Mouse (Mus musculus) retina, embryonic 14.5 days (tissue): ENCODE results near the gene Fam19a1.
A peak's percentile ranks its signal among the peaks of the same experiment; 100 is the strongest.

Source experiments
- DNase-seq: peaks from one replicate; pipeline ENCODE4 v3.0.0-alpha.2; 2015; ENCODE audit warnings: low spot score

The Fam19a1 gene

GRCm38 (mm10) chr6:96258651-96259050 lies 145.7 kb downstream of the Fam19a1 start:
- DNase-seq = no peak

GRCm38 (mm10) chr6:96266456-96266855 lies 153.5 kb downstream of the Fam19a1 start:
- DNase-seq = no peak

DNA sequence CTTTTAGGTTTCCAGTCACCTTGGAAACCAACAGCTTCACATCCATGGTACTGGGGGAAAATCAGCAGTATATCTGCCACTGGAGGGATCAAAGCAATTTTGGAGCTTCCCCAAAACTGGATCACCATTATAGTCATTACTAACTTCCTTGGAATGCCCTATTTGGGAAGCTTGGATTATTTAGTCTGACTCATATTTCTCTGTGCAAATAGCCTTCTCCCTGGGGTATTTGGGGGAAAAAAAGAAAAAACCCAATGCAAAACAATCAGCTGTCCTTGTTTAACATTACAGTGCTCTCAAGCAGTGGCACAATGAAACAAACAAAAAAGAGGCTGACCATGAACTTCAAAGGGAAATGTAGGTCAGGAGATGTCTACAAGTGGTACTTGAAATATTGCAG lies 155.8 kb downstream of the Fam19a1 start:
- no peak for DNase-seq

DNA sequence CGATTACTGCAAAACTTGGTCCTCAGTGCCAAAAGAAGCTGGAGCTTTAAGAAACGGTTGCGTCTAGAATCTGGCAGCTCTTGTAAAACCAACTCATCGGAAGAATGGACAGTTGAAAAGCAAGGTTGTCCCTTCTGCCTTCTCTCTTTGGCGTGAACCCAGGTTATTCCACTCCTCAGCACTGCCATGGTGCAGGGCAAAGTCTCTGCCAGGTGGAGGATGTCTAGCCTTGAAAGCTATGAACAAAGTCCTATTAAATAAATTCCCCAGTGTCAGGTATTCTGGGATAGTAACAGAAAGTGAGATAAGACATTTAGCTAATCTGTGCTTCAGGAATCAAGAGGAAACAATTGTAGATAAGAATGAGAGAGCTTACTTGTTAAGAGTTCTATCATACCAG lies 157.5 kb downstream of the Fam19a1 start:
- DNase-seq = no peak

GRCm38 (mm10) chr6:96283731-96284130 lies 170.8 kb downstream of the Fam19a1 start:
- DNase-seq = no peak

DNA sequence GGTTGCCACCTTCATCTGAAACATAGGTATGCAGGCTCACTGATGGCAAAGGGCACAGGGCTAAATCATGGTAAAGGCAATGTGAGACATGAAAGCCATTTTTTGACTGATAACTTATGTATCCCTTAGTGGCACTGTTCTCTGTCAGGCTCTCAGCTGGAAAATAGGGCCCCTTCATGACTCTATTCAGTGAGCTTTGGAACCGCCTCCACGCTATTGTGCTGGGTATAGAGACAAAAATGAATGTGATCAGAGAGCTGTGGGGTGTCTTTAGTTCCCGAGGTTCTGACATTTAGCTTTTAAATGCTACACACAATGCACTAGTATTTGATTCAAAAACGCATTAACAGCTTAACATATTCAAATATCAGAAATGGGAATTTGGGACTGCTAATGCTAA lies 171.6 kb downstream of the Fam19a1 start:
- no peak for DNase-seq

- DNase-seq = peak; percentile 67
Observed at GRCm38 (mm10) chr6:96286276-96286675, 173.3 kb downstream of the Fam19a1 start.

GRCm38 (mm10) chr6:96287377-96287776 lies 174.4 kb downstream of the Fam19a1 start:
- no peak for DNase-seq

DNA sequence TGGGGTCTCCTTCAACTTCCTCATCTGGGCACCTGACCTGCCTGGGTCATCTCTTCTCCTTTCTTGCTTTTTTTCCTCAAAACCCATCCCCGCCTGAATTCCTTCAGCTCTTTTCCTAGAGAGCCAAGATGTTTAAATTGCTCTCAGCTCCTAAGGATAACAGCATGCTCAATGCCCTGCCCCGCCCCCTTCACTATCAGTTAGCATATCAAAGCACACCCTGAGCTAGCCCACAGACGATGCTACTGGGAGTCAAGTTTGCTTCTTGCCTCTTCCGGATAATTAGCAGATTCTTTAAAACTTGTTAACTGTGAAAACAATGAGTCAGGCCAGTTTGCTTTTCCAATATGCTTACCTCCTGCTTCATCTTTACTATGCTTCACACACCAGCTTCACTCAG lies 176.7 kb downstream of the Fam19a1 start:
- DNase-seq = no peak

DNA sequence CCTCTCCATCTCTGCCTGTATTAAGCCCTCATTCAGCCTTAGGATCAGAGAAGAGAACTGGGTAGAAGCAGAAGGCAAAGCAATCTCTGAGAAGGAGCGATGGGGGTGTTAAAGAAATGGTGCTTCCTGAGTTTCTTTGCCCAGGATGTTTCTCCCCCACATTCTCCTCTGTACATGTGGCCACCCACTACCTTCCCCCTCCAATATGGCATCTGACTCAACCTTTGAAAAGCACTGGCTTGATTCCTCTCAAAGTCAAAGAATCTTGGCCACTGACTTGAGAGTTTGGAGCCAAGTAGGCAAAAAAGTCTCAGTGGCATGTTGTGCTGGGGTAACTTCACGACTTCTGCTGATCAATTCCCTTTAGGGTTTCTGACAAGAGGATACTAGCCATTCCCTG lies 234.5 kb downstream of the Fam19a1 start:
- DNase-seq = no peak

GRCm38 (mm10) chr6:96349446-96350025 lies 236.6 kb downstream of the Fam19a1 start:
- DNase-seq = no peak

GRCm38 (mm10) chr6:96369544-96369943 lies 256.6 kb downstream of the Fam19a1 start:
- DNase-seq = no peak

- no peak for DNase-seq
Observed at GRCm38 (mm10) chr6:96372848-96373247, 259.9 kb downstream of the Fam19a1 start.

DNA sequence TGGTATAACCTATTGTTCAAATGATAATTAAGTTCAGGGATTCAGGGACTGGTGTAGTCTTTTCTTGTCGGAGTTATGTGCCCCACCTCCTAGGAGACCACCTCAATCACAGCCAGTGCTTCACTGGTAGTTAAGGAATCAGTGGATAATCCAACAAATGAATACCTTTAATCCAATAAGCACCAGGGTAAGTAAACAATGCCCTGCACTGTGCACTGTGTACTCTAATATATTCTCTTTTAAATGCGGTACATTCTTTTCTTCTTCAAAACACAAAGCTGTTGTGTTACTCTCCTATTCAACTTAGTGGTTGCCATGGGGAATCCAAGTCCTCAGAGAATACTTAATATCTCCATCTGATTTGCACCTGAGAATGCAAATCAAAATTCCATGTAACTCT lies 260.3 kb downstream of the Fam19a1 start:
- no peak for DNase-seq

DNA sequence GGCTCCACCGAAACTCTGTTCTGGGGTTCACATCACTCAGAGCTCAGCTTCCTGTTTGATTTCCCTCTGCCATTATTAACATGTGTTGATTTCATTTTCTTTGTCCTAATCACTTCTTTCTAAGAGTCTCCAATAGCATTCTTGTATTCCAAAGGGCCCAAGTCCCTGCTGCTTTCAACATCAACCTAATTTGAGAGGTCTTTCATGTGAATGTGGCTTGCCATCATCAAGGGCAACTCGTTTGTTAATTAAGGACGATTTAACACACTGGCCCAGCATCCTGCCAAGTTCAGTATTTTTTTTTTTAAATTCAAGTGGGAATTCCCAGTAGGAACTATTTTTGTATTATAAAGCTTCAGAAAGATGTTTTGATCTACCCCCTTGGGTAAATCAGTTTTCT lies 263.8 kb downstream of the Fam19a1 start:
- no peak for DNase-seq

GRCm38 (mm10) chr6:96379229-96379628 lies 266.3 kb downstream of the Fam19a1 start:
- DNase-seq = peak; percentile 39

DNA sequence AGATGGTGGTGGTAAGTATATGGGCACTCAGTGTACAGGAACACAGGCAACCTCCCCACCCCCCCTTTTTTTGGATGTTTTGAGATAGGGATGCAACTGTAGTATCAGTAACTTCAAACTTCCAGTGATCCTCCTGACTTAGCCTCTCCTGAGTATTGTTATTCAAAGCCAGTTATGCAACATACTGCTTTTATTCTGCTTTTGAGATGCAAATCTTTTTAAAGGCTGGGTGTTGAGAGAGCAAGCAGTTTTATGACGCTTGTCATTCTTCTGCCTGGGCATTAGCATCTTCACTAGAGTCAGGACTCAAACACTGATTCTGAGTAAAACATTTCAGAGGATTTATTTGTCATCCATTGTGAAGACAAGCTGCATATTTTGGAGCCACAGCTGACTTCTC lies 271.5 kb downstream of the Fam19a1 start:
- no peak for DNase-seq

- DNase-seq = no peak
Observed at GRCm38 (mm10) chr6:96418866-96419265, 305.9 kb downstream of the Fam19a1 start.

GRCm38 (mm10) chr6:96419704-96420382 lies 306.9 kb downstream of the Fam19a1 start:
- DNase-seq = peak; percentile 26

- DNase-seq = peak; percentile 43
Observed at GRCm38 (mm10) chr6:96420515-96420914, 307.6 kb downstream of the Fam19a1 start.

GRCm38 (mm10) chr6:96429390-96429789 lies 316.4 kb downstream of the Fam19a1 start:
- no peak for DNase-seq

DNA sequence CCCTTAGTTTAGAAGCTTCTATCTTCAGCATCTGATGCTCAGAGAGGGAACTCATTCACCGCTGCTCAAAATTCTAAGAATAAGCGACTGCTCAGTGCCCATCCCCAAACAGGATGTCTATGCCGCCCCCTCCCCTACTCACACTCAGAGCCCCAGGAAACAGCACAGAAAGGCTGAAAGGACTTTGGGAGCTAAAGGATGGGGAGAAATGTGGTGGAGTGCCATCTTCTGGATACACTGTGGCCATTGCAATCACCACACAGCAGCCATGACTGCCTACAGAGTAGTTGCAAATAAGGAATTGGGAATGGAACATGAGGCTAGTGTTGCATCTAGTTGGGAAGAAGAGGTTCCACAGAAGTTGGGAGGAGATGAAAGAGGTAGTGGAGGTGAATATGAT lies 319.4 kb downstream of the Fam19a1 start:
- no peak for DNase-seq

DNA sequence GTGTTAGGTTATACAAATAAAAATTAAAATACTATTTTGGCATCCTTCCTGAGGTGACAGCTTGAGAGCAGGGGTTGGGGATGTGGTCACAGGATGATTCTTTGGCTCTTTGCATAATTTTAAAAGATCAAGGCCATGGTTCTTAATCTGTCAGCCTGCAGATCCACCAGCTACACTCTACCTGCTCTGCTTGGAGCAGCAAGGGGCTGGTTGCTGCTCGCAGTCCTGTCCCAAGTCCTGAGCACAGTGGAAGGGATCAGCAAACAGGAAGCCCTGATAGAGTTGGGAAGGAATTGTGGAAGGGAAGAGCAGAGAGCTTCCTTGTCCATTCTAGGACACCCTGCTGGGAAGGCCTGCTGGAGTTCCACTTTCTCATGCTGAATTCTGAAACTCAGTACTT lies 320.9 kb downstream of the Fam19a1 start:
- DNase-seq = no peak

DNA sequence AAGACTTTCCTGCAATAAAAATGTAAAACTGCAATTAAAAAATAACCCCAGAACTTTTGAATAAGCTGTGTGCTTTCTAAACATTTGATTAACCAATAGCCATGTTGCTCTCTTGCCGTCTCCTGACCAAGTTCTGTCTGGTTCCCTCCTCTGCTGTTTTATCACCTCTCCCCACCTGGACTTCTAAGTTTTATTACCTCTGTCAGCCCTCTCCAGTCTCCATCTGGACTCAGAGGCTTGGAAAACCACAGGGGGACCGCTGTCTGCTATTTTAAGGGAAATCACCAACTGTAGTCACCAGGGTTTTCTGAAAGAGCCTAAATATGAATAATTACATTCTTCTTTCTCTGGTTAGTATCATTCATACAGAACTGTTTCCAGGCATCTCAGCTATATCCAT lies 322.6 kb downstream of the Fam19a1 start:
- DNase-seq = no peak
